Mouse (Mus musculus) heart, adult 2 months (tissue): ENCODE measurements around the gene Sox10.

ENCODE experiments used
- CTCF ChIP-seq: fragments of 200-600 bp; IDR thresholded peaks from 2 replicates; pipeline ENCODE4 v1.8.1; 2022; ENCODE audit warnings: antibody characterized with exemption, mild to moderate bottlenecking, moderate library complexity
- POLR2A ChIP-seq: fragments of 200-500 bp; IDR thresholded peaks from 2 replicates; pipeline ENCODE4 v1.6.1; 2011; ENCODE audit warnings: mild to moderate bottlenecking, low read depth, low read length, control low read depth; ENCODE audit not compliant: insufficient read depth

- TF ChIP-seq CTCF (no peak), POLR2A (no peak)
Observed at GRCm38 (mm10) chr15:79151881-79152280, 13.2 kb downstream of the Sox10 start.
